Mouse (Mus musculus): ENCODE results near the gene Gstcd.

DNA sequence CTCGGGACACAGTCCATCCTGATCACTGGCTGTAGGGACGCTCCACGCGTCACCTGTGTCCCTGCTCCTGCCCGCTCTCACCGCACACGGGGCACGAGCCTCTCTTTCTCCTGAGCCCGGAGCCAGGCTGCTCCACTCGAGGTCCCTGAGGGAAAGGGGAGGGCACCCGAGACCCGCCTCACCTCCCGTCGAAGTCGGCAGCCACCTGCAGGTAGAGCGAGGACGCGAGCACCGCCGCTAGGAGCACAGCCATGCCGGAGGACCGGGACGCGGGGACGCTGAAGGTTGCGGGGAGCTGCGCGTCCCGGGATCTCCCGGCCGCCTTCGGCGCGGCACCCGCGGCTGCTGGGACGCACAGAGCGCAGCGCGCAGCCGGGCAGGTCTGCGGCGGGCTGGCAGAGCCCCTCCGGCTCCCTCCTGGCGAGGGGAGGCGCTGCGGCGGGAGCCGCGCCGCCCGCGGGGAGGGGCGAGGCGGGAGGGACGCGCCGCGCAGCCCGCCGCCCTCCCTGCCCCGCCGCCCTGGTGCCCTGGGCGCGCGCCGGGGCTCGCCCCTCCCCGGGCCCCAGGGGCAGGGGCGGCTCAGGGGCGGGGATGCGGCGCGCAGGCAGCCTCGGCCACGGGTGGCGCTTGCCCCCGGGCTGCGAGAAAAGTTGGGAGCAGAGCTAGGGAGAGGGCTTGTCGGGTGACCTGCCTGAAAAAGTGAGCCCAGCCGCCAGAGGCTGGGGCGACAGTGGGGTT, 141.9 kb downstream of the Gstcd start, which contains the start of gene Npnt:
- TF ChIP-seq CTCF (IDR thresholded peaks at IDR 0.05; ENCODE audit: extremely low read depth, insufficient read depth, low read length) (no peak), POLR2A (IDR thresholded peaks at IDR 0.05; ENCODE audit: extremely low read depth, insufficient read depth, low read length) (no peak)

Data from cortical plate, adult 2 months (tissue).